Mouse (Mus musculus) heart, embryonic 16.5 days (tissue): Measurements from ENCODE around the gene Setd4. TPM values are rescaled to one million over a fixed set of nuclear protein-coding genes. Genes with fewer than 3 reads are reported as not detected.

Experiments
- ATAC-seq: fragments of 200-750 bp; cut with Nextera tagmentation; replicated peaks from 2 replicates; pipeline ENCODE4 v1.8.0; 2017; ENCODE audit warnings: moderate number of reproducible peaks; ENCODE audit not compliant: insufficient read depth, low FRiP score; ENCODE audit errors: extremely low read depth
- H3K27ac ChIP-seq: fragments of 300-500 bp; sonication (generic); 2 replicates; pipeline ENCODE4 v1.5.1; 2014; ENCODE audit warnings: mild to moderate bottlenecking, low read length, control low read depth, moderate library complexity
- H3K27me3 ChIP-seq: fragments of 300-500 bp; sonication (generic); 2 replicates; pipeline ENCODE4 v1.6.1; 2014; ENCODE audit warnings: low read length, mixed read lengths; ENCODE audit not compliant: control insufficient read depth, insufficient read depth
- H3K36me3 ChIP-seq: fragments of 300-500 bp; sonication (generic); 2 replicates; pipeline ENCODE4 v1.6.1; 2014; ENCODE audit not compliant: control insufficient read depth, insufficient read depth
- H3K4me1 ChIP-seq: fragments of 300-500 bp; sonication (generic); 2 replicates; pipeline ENCODE4 v1.6.1; 2014; ENCODE audit warnings: low read length, mixed read lengths; ENCODE audit not compliant: control insufficient read depth, insufficient read depth
- H3K4me2 ChIP-seq: fragments of 300-500 bp; sonication (generic); 2 replicates; pipeline ENCODE4 v1.6.1; 2014; ENCODE audit warnings: low read depth, mild to moderate bottlenecking, control low read depth, low read length
- H3K4me3 ChIP-seq: fragments of 300-500 bp; sonication (generic); 2 replicates; pipeline ENCODE4 v1.5.1; 2014; ENCODE audit warnings: mild to moderate bottlenecking, control low read depth, low read length
- H3K9ac ChIP-seq: fragments of 300-500 bp; sonication (generic); 2 replicates; pipeline ENCODE4 v1.6.1; 2014; ENCODE audit warnings: low read length, control low read depth
- H3K9me3 ChIP-seq: fragments of 300-500 bp; sonication (generic); replicated peaks from 2 replicates; pipeline ENCODE4 v1.6.1; 2016; ENCODE audit warnings: low read length; ENCODE audit not compliant: control insufficient read depth
- WGBS: fragments of 180-500 bp; shearing (Covaris S2); extraction: QIAGEN DNeasy Blood & Tissue Kit; methylation state at CpG from one replicate; pipeline ENCODE4 v1.1.7; 2014; 5-methylcytosine and 5-hydroxymethylcytosine counted together
- polyA plus RNA-seq: library from polyadenylated mRNA; unstranded; fragments of >200 nt; fragmentation: Nextera tagmentation; extraction: Ambion mirVana; gene quantifications from 2 replicates; pipeline ENCODE4 v1.2.1, GENCODE M21; 2015

Gene Setd4
- polyA plus RNA-seq, 1 experiment from 2014 or later: 7.4 TPM

DNA sequence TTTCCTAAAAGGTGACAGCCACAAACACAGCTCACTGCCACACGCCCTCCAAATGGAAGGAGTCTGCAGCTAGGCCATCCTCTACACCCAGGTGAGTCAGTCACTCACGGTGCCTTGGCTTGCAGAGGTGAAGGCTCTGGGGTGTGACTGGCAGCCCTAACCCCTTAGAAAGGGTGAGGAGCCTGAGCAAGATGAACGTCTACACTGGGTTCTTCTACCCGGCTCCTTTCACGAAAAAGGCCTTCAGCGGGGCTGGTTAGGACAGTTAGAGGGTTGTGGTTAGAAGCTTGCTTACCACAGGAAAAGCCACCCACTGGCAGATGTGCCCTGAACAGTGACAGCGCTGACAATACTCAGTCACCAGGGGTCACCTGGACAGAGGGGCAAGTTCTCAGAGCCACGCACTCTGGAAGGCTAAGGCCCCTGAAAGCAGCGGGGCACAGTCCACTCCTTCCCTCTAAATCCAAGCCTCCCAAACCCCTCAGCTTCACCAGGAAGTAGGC is 18.1 kb downstream of the Setd4 start:
- 90% methylated on average over 9 of the region's 9 CpGs for WGBS
- peak overlapping the region; percentile 51 for H3K27ac ChIP-seq

GRCm38 (mm10) chr16:93584976-93585702 is 18.7 kb downstream of the Setd4 start:
- Histone ChIP-seq H3K4me1 (0 out of 2 replicates have a peak, but pooled peaks cover 5% of the 10 kb centered on the region), H3K9ac (no peak overlapping the region; the same call in 1 of the 2 replicates), H3K36me3 (peaks cover 4% of the 10 kb centered on the region; the same call in 1 of the 2 replicates), H3K4me3 (peak overlapping the region; percentile 15; the same call in 1 of the 2 replicates), H3K27ac (peak overlapping the region; percentile 51; the same call in 1 of the 2 replicates), H3K9me3 (no peaks in the 10 kb centered on the region), H3K27me3 (no peaks in the 10 kb centered on the region), H3K4me2 (peak overlapping the region; percentile 33)
- ATAC-seq: no peak
- WGBS: 76% methylated on average over 24 of the region's 24 CpGs

More for the DNA sequence above, 18.1 kb downstream of the Setd4 start:
- peak overlapping the region; percentile 33 for H3K4me2 ChIP-seq
- H3K27me3 ChIP-seq: no peaks in the 10 kb centered on the region
- no peaks in the 10 kb centered on the region for H3K9me3 ChIP-seq
- H3K4me3 ChIP-seq: peak overlapping the region; percentile 15; the same call in 1 of the 2 replicates
- H3K4me1 ChIP-seq: 0 out of 2 replicates have a peak, but pooled peaks cover 5% of the 10 kb centered on the region
- no peak overlapping the region; the same call in 1 of the 2 replicates for H3K9ac ChIP-seq
- ATAC-seq: peak; percentile 34; the same call in 1 of the 2 replicates
- H3K36me3 ChIP-seq: peaks cover 10% of the 10 kb centered on the region; the same call in 1 of the 2 replicates

GRCm38 (mm10) chr16:93581125-93581524 is 22.7 kb downstream of the Setd4 start:
- peak; percentile 60 for ATAC-seq
- no peak overlapping the region for H3K4me3 ChIP-seq
- H3K4me2 ChIP-seq: no peak overlapping the region
- no peak overlapping the region for H3K9ac ChIP-seq
- H3K4me1 ChIP-seq: peaks cover 7% of the 10 kb centered on the region; the same call in 1 of the 2 replicates
- H3K27ac ChIP-seq: 0 out of 2 replicates have a peak overlapping the region, but pooled peaks have one; percentile 32
- 31% methylated on average over 6 of the region's 6 CpGs for WGBS
- H3K9me3 ChIP-seq: no peaks in the 10 kb centered on the region
- no peaks in the 10 kb centered on the region for H3K36me3 ChIP-seq
- H3K27me3 ChIP-seq: no peaks in the 10 kb centered on the region

GRCm38 (mm10) chr16:93578346-93579005 is 25.4 kb downstream of the Setd4 start:
- no peak for ATAC-seq
- Histone ChIP-seq H3K27ac (no peak overlapping the region), H3K27me3 (no peaks in the 10 kb centered on the region), H3K4me2 (no peak overlapping the region), H3K36me3 (no peaks in the 10 kb centered on the region), H3K4me1 (peaks cover 4% of the 10 kb centered on the region; the same call in 1 of the 2 replicates), H3K9me3 (no peaks in the 10 kb centered on the region), H3K4me3 (no peak overlapping the region), H3K9ac (no peak overlapping the region)
- 75% methylated on average over 8 of the region's 8 CpGs for WGBS

GRCm38 (mm10) chr16:93576412-93577082 is 27.3 kb downstream of the Setd4 start:
- no peak overlapping the region for H3K27ac ChIP-seq
- H3K27me3 ChIP-seq: no peaks in the 10 kb centered on the region
- 34% methylated on average over 14 of the region's 14 CpGs for WGBS
- H3K4me1 ChIP-seq: peaks cover 4% of the 10 kb centered on the region; the same call in 1 of the 2 replicates
- H3K36me3 ChIP-seq: no peaks in the 10 kb centered on the region
- H3K9ac ChIP-seq: no peak overlapping the region
- ATAC-seq: no peak
- no peaks in the 10 kb centered on the region for H3K9me3 ChIP-seq
- H3K4me2 ChIP-seq: peak overlapping the region; percentile 25; the same call in 1 of the 2 replicates
- H3K4me3 ChIP-seq: no peak overlapping the region

GRCm38 (mm10) chr16:93575574-93575973 is 28.3 kb downstream of the Setd4 start:
- Histone ChIP-seq H3K4me1 (peaks cover 2% of the 10 kb centered on the region; the same call in 1 of the 2 replicates), H3K4me2 (no peak overlapping the region), H3K9me3 (no peaks in the 10 kb centered on the region), H3K4me3 (no peak overlapping the region), H3K9ac (no peak overlapping the region), H3K27me3 (no peaks in the 10 kb centered on the region), H3K36me3 (no peaks in the 10 kb centered on the region), H3K27ac (no peak overlapping the region)
- ATAC-seq: no peak
- WGBS: 77% methylated on average over 5 of the region's 5 CpGs

DNA sequence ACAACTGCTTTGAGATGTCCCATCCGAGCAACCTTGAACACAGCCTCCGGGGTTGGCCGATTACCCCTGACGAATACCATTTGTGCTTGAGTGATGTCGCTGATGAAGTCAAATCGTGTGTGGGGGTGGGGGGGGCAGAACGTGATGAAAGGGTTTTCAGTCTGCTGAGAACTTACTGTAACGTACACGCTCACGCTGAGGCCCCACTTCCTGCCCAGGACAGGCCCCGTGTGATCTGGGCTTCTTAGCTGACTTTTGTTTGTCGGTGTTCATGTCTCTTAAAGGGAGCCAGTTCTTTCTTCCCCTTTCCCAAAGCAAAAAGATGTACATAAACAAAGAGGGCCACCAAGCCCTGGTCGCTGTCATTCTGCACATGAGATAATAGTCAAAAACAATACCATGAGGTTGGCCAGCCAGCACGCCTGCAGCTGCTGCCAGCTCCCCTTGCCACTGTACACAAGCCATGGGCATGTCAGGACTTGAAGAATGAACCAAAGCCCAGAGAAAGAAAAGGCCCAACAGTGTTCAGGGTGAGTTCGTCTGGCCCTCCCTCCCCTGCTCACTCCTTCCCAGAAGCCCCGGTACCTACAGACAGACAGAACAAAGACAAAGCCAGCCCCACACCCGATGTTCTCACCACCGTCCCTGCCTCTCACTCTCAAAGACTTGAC is 29.2 kb downstream of the Setd4 start:
- no peaks in the 10 kb centered on the region for H3K27me3 ChIP-seq
- ATAC-seq: peak; percentile 46; the same call in 1 of the 2 replicates
- H3K9me3 ChIP-seq: no peaks in the 10 kb centered on the region
- peak overlapping the region; percentile 1; the same call in 1 of the 2 replicates for H3K27ac ChIP-seq
- WGBS: 39% methylated on average over 18 of the region's 18 CpGs
- H3K4me3 ChIP-seq: no peak overlapping the region
- H3K4me2 ChIP-seq: no peak overlapping the region
- H3K9ac ChIP-seq: no peak overlapping the region
- H3K36me3 ChIP-seq: no peaks in the 10 kb centered on the region
- H3K4me1 ChIP-seq: peaks cover 2% of the 10 kb centered on the region; the same call in 1 of the 2 replicates

GRCm38 (mm10) chr16:93573434-93573833 is 30.4 kb downstream of the Setd4 start:
- Histone ChIP-seq H3K27me3 (no peaks in the 10 kb centered on the region), H3K9ac (no peak overlapping the region), H3K4me3 (no peak overlapping the region), H3K4me2 (no peak overlapping the region), H3K36me3 (no peaks in the 10 kb centered on the region), H3K4me1 (peaks cover 2% of the 10 kb centered on the region; the same call in 1 of the 2 replicates), H3K9me3 (no peaks in the 10 kb centered on the region), H3K27ac (no peak overlapping the region)
- 94% methylated on average over 5 of the region's 5 CpGs for whole genome bisulfite sequencing
- ATAC-seq: no peak
